Mouse (Mus musculus): ENCODE results near the gene Rsph4a. TPM values are rescaled to one million over a fixed set of nuclear protein-coding genes. Genes with fewer than 3 reads are reported as not detected.

Gene Rsph4a
- polyA plus RNA-seq, 1 experiment from 2014 or later, result 3.3 TPM

DNA sequence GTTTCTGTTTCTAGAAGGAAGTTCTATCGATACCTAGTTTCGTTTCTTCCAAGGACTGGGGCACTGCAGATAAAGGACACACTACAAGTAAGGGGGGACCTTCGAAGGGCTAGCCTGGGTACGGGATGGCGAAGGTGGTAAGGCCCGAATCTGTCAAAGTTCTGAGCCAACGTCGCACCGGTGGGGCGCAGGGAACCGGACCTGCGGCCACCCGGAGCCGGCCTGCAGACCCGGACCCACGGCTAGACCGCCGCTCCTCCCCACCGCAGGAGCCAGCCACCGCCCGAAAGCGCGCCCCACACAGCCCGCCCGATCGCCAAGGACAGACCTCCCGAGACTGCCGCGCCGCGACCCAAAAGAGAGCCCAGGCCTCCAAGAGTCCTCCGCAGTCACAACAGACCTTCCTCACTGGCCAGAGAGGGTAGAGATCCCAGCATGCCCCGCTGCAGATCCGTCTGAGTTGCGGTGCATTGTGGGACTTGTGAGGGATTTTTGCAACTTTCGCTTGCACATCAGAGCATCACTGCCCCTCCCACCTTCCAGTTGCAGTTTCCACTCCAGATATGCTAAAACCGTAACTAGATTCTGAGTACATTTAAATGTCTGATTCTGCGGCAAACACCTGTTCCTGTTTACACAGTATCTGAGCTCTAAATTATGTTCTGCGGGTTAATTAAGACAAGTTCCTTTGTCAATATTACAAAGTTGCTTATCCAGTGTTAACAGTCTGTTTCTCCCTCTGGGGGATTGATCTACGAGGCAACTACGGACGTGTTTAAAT lies 46.1 kb downstream of the Rsph4a start, which contains the start of gene Zup1:
Gene Zup1 (minus strand): TSS at position 467 of the 781 bp plus-strand sequence.
- H3K27ac ChIP-seq (replicated peaks), result peak within 1 kb of the TSS; percentile 88
- peak; percentile 92 for ATAC-seq (ENCODE audit: insufficient number of reproducible peaks, low FRiP score, low TSS enrichment, low read depth)
- H3K36me3 ChIP-seq, result 0 out of 2 replicates have a peak, but pooled peaks cover 3% of the 10 kb centered on the region
- H3K4me3 ChIP-seq (replicated peaks), result peak within 1 kb of the TSS; percentile 86
- H3K4me2 ChIP-seq (replicated peaks), result peak within 1 kb of the TSS; percentile 61
- H3K9me3 ChIP-seq (replicated peaks), result no peaks in the 10 kb centered on the region
- peaks cover 4% of the 10 kb centered on the region; the same call in 1 of the 2 replicates for H3K4me1 ChIP-seq
- peak within 1 kb of the TSS; percentile 81 for H3K9ac ChIP-seq
- WGBS, result 2% methylated on average over 42 of the region's 42 CpGs
- no peaks in the 10 kb centered on the region for H3K27me3 ChIP-seq

DNA sequence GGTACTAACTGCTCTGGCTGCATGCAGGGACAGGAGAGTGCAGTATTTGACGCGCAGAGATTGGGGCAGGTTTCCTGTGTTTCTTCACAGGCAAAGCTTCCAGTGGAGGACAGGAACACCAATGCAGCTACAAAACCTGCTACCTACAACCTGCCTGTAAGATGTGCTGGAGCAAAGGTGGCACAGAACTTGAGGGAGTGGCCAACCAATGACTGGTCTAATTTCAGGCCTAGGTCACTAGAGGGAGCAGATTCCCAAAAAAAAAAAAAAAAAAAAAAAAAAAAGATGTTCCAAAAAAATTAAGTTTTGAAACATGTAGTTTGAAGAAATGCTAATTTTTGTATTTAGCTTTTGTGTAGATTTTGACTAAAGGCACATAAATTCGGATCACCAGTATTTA lies 47.6 kb downstream of the Rsph4a start:
- H3K9me3 ChIP-seq (replicated peaks), result no peaks in the 10 kb centered on the region
- H3K27me3 ChIP-seq, result no peaks in the 10 kb centered on the region
- H3K9ac ChIP-seq, result no peak overlapping the region
- no peak overlapping the region for H3K4me2 ChIP-seq (replicated peaks)
- H3K27ac ChIP-seq (replicated peaks), result no peak overlapping the region
- 75% methylated on average over 3 of the region's 3 CpGs for WGBS
- 0 out of 2 replicates have a peak, but pooled peaks cover 3% of the 10 kb centered on the region for H3K36me3 ChIP-seq
- no peak for ATAC-seq (ENCODE audit: insufficient number of reproducible peaks, low FRiP score, low TSS enrichment, low read depth)
- peaks cover 4% of the 10 kb centered on the region; the same call in 1 of the 2 replicates for H3K4me1 ChIP-seq
- H3K4me3 ChIP-seq (replicated peaks), result no peak overlapping the region

Other genes with a start within 250 kb of the Rsph4a start
- gene Sult3a2, start 118.4 kb upstream of the Rsph4a start, polyA plus RNA-seq (2015; fragmentation: Nextera tagmentation; extraction: Ambion mirVana), result not detected in 2 replicates
- not detected in 2 replicates for gene Sult3a1, start 47.4 kb upstream of the Rsph4a start, polyA plus RNA-seq (2015; fragmentation: Nextera tagmentation; extraction: Ambion mirVana)
- 20.9 and 22.9 TPM in 2 replicates for gene Zup1, start 46.2 kb downstream of the Rsph4a start, polyA plus RNA-seq (2015; fragmentation: Nextera tagmentation; extraction: Ambion mirVana)
- gene Rwdd1, start 114.5 kb downstream of the Rsph4a start, polyA plus RNA-seq (2015; fragmentation: Nextera tagmentation; extraction: Ambion mirVana), result 111 and 113 TPM in 2 replicates
- gene Trappc3l, start 132.5 kb downstream of the Rsph4a start, polyA plus RNA-seq (2015; fragmentation: Nextera tagmentation; extraction: Ambion mirVana), result not detected in 2 replicates
- gene Calhm4, start 139.2 kb downstream of the Rsph4a start, polyA plus RNA-seq (2015; fragmentation: Nextera tagmentation; extraction: Ambion mirVana), result 0.43 and 0.98 TPM in 2 replicates
- gene Calhm5, start 191.4 kb downstream of the Rsph4a start, polyA plus RNA-seq (2015; fragmentation: Nextera tagmentation; extraction: Ambion mirVana), result 1.7 and 1.9 TPM in 2 replicates
- gene Calhm6, start 222.9 kb downstream of the Rsph4a start, polyA plus RNA-seq (2015; fragmentation: Nextera tagmentation; extraction: Ambion mirVana), result 1.4 and 1.9 TPM in 2 replicates

Data from embryonic facial prominence, embryonic 15.5 days (tissue).